Mouse (Mus musculus): ENCODE data around the gene Carmil1. TPM values are rescaled to one million over a fixed set of nuclear protein-coding genes. Genes with fewer than 3 reads are reported as not detected.

Carmil1 gene
- polyA plus RNA-seq, 1 experiment, result 4.4 TPM

DNA sequence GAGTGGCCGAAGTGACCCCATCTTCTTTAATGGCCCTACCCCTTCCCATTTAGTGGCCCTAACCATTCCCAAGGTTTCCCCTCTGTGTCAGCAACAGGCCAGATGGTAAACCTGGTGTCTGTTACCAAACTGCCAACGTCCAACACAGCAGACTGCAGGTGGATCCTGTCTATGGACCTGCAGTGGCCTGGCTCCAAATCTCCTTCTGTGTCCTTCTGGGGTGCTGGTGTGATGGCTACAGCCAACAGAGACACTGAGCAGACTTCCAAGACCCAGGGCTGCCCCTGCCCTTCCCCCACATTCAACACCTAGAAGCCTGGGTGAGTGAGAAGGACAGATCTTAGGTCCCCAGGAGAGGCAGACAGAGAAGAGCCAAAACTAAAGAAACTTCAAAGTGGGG is 93.6 kb downstream of the Carmil1 start:
- Histone ChIP-seq H3ac (ENCODE audit: control insufficient read depth, insufficient read length, low read depth) (no peak overlapping the region), H3K36me3 (ENCODE audit: control insufficient read depth, insufficient read depth) (no peaks in the 10 kb centered on the region), H3K79me2 (ENCODE audit: control insufficient read depth, insufficient read depth) (no peaks in the 10 kb centered on the region), H3K27me3 (ENCODE audit: control insufficient read depth, insufficient read depth, insufficient read length) (no peaks in the 10 kb centered on the region), H3K4me3 (ENCODE audit: insufficient read depth, poor library complexity, severe bottlenecking) (no peak overlapping the region), H3K79me3 (ENCODE audit: low read depth) (no peaks in the 10 kb centered on the region)
- TF ChIP-seq MAX (IDR thresholded peaks at IDR 0.05) (no peak), FOSL1 (IDR thresholded peaks at IDR 0.05; ENCODE audit: insufficient read depth, low read length, poor library complexity, severe bottlenecking) (no peak), MYOD1 (IDR thresholded peaks at IDR 0.05; ENCODE audit: control insufficient read depth, insufficient read length, low read depth) (no peak), CTCF (IDR thresholded peaks at IDR 0.05; ENCODE audit: control insufficient read depth, insufficient read depth, insufficient read length) (no peak), MYOG (IDR thresholded peaks at IDR 0.05; ENCODE audit: control insufficient read depth, extremely low read depth, insufficient read length) (no peak), USF1 (IDR thresholded peaks at IDR 0.05; ENCODE audit: low read depth) (no peak), CEBPB (IDR thresholded peaks at IDR 0.05; ENCODE audit: low read depth) (no peak)

DNA sequence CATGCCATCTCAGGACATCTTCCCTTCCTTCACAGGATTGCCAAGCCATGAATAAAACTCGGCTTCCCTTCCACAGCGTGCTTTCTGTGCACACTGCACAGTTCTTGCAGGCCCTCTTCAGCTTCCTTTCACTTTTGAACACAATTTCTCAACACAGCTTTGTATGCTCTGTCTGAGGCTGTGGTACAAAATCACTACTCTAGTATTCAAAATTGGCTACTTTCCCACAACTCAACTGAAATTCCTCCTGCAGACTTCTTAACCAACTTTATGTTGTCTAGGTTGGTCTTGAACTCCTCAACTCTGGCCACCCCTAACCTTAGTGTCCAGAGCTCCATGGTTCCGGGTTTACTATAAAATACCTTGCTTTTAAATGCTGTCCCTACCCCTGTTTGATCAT is 95.0 kb downstream of the Carmil1 start:
- H3K36me3 ChIP-seq (ENCODE audit: control insufficient read depth, insufficient read depth), result no peaks in the 10 kb centered on the region
- no peaks in the 10 kb centered on the region for H3K27me3 ChIP-seq (ENCODE audit: control insufficient read depth, insufficient read depth, insufficient read length)
- no peaks in the 10 kb centered on the region for H3K79me3 ChIP-seq (ENCODE audit: low read depth)
- H3ac ChIP-seq (ENCODE audit: control insufficient read depth, insufficient read length, low read depth), result no peak overlapping the region
- H3K4me3 ChIP-seq (ENCODE audit: insufficient read depth, poor library complexity, severe bottlenecking), result no peak overlapping the region
- no peaks in the 10 kb centered on the region for H3K79me2 ChIP-seq (ENCODE audit: control insufficient read depth, insufficient read depth)
- no peak for TF ChIP-seq MAX (IDR thresholded peaks at IDR 0.05)
- no peak for TF ChIP-seq MYOD1 (IDR thresholded peaks at IDR 0.05; ENCODE audit: control insufficient read depth, insufficient read length, low read depth)
- no peak for TF ChIP-seq FOSL1 (IDR thresholded peaks at IDR 0.05; ENCODE audit: insufficient read depth, low read length, poor library complexity, severe bottlenecking)
- no peak for TF ChIP-seq CTCF (IDR thresholded peaks at IDR 0.05; ENCODE audit: control insufficient read depth, insufficient read depth, insufficient read length)
- no peak for TF ChIP-seq MYOG (IDR thresholded peaks at IDR 0.05; ENCODE audit: control insufficient read depth, extremely low read depth, insufficient read length)
- no peak for TF ChIP-seq CEBPB (IDR thresholded peaks at IDR 0.05; ENCODE audit: low read depth)
- no peak for TF ChIP-seq USF1 (IDR thresholded peaks at IDR 0.05; ENCODE audit: low read depth)

DNA sequence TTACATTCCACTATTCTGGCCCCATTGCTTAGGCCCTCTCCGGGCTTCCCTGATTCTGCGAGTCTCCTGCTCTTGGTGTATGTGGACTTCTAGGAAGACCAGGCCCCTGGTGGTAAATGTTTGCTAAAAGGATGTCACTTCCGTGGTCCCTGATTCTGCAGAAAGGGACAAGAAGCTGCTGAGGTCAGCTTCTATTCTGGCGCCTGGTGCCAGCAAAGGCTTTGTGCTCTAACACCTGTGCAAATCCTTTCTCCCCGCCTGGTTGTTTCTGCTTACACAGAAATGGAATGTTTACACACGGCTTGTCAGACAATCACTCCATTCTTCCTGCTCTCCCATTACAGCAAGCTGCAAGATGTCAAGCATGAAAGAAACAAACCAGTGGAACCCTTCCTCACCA is 97.7 kb downstream of the Carmil1 start:
- Histone ChIP-seq H3K79me3 (ENCODE audit: low read depth) (no peaks in the 10 kb centered on the region), H3ac (ENCODE audit: control insufficient read depth, insufficient read length, low read depth) (no peak overlapping the region), H3K79me2 (ENCODE audit: control insufficient read depth, insufficient read depth) (no peaks in the 10 kb centered on the region), H3K27me3 (ENCODE audit: control insufficient read depth, insufficient read depth, insufficient read length) (no peaks in the 10 kb centered on the region), H3K4me3 (ENCODE audit: insufficient read depth, poor library complexity, severe bottlenecking) (no peak overlapping the region), H3K36me3 (ENCODE audit: control insufficient read depth, insufficient read depth) (no peaks in the 10 kb centered on the region)
- TF ChIP-seq MYOD1 (IDR thresholded peaks at IDR 0.05; ENCODE audit: control insufficient read depth, insufficient read length, low read depth) (no peak), FOSL1 (IDR thresholded peaks at IDR 0.05; ENCODE audit: insufficient read depth, low read length, poor library complexity, severe bottlenecking) (no peak)

DNA sequence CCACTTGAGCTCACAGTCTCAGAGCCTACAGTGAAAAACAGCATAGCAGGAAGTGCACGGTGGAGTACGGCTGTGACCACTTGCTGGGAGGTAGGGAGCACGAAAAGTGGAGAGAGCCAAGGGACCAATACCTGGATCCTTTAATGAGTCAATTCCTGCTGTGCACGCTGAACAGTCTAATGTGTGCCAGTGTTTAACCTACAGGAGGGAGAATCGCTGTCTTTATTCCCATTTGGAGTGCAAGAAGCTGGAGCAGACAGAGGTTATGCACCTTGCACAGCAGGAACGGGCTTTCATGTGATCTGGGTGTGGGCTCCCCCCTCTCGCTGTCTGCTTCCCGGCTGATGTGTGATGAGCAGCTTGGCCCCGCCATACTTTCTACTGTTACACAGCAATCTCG is 101.1 kb downstream of the Carmil1 start:
- no peaks in the 10 kb centered on the region for H3K27me3 ChIP-seq (ENCODE audit: control insufficient read depth, insufficient read depth, insufficient read length)
- no peak overlapping the region for H3ac ChIP-seq (ENCODE audit: control insufficient read depth, insufficient read length, low read depth)
- TF ChIP-seq FOSL1 (IDR thresholded peaks at IDR 0.05; ENCODE audit: insufficient read depth, low read length, poor library complexity, severe bottlenecking) (no peak), MYOG (IDR thresholded peaks at IDR 0.05; ENCODE audit: control insufficient read depth, extremely low read depth, insufficient read length) (no peak), MYOD1 (IDR thresholded peaks at IDR 0.05; ENCODE audit: control insufficient read depth, insufficient read length, low read depth) (no peak), USF1 (IDR thresholded peaks at IDR 0.05; ENCODE audit: low read depth) (no peak), MAX (IDR thresholded peaks at IDR 0.05) (no peak), CEBPB (IDR thresholded peaks at IDR 0.05; ENCODE audit: low read depth) (no peak)
- H3K79me3 ChIP-seq (ENCODE audit: low read depth), result no peaks in the 10 kb centered on the region
- no peaks in the 10 kb centered on the region for H3K79me2 ChIP-seq (ENCODE audit: control insufficient read depth, insufficient read depth)
- H3K36me3 ChIP-seq (ENCODE audit: control insufficient read depth, insufficient read depth), result no peaks in the 10 kb centered on the region
- H3K4me3 ChIP-seq (ENCODE audit: insufficient read depth, poor library complexity, severe bottlenecking), result no peak overlapping the region

DNA sequence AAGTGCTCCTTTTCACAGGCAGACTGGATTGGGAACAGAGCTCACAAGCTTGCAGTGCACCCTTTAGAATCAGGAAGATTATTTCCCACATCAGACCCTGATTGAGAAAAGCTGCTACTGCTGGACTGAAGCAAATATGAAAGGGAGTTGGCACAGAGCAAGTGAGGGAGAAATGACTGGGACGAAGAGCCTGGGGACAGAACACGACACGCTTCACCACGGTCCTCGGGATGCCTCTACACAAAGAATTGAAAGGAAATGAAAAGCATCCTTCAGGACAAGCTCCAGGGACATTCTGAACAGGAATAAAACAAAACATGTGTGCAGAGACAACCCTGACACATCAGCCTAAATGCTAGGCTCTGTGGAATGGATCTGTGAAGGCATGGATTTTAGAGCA is 103.0 kb downstream of the Carmil1 start:
- no peak for TF ChIP-seq MAX (IDR thresholded peaks at IDR 0.05)
- no peak for TF ChIP-seq MYOD1 (IDR thresholded peaks at IDR 0.05; ENCODE audit: control insufficient read depth, insufficient read length, low read depth)
- TF ChIP-seq USF1 (IDR thresholded peaks at IDR 0.05; ENCODE audit: low read depth), result no peak
- TF ChIP-seq MYOG (IDR thresholded peaks at IDR 0.05; ENCODE audit: control insufficient read depth, extremely low read depth, insufficient read length), result no peak
- no peak for TF ChIP-seq CTCF (IDR thresholded peaks at IDR 0.05; ENCODE audit: control insufficient read depth, insufficient read depth, insufficient read length)
- TF ChIP-seq FOSL1 (IDR thresholded peaks at IDR 0.05; ENCODE audit: insufficient read depth, low read length, poor library complexity, severe bottlenecking), result no peak
- TF ChIP-seq CEBPB (IDR thresholded peaks at IDR 0.05; ENCODE audit: low read depth), result no peak
- H3K79me2 ChIP-seq (ENCODE audit: control insufficient read depth, insufficient read depth), result no peaks in the 10 kb centered on the region
- H3K79me3 ChIP-seq (ENCODE audit: low read depth), result no peaks in the 10 kb centered on the region
- no peak overlapping the region for H3ac ChIP-seq (ENCODE audit: control insufficient read depth, insufficient read length, low read depth)
- H3K27me3 ChIP-seq (ENCODE audit: control insufficient read depth, insufficient read depth, insufficient read length), result no peaks in the 10 kb centered on the region
- no peaks in the 10 kb centered on the region for H3K36me3 ChIP-seq (ENCODE audit: control insufficient read depth, insufficient read depth)
- H3K4me3 ChIP-seq (ENCODE audit: insufficient read depth, poor library complexity, severe bottlenecking), result no peak overlapping the region

DNA sequence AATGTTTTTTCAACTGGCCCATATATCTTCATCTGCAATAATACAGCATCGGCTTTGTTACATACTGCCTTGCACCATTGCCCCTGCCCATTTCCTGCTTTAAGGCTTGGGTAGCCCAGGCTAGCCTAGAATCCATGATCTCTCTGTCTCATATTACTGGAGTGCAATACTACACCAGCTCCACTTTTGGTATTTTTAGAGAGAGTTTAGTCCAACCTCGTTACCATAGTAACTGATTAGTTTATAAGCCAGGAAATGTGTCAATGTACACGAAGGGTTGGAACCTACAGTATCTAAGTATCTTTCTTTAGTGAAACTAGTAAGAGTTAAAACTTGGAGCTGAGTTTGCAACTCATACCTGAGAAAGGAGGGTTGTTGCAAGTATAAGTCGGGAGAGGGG is 103.8 kb downstream of the Carmil1 start:
- no peak overlapping the region for H3K4me3 ChIP-seq (ENCODE audit: insufficient read depth, poor library complexity, severe bottlenecking)
- H3K27me3 ChIP-seq (ENCODE audit: control insufficient read depth, insufficient read depth, insufficient read length), result no peaks in the 10 kb centered on the region
- H3K79me2 ChIP-seq (ENCODE audit: control insufficient read depth, insufficient read depth), result no peaks in the 10 kb centered on the region
- no peaks in the 10 kb centered on the region for H3K36me3 ChIP-seq (ENCODE audit: control insufficient read depth, insufficient read depth)
- no peak overlapping the region for H3ac ChIP-seq (ENCODE audit: control insufficient read depth, insufficient read length, low read depth)
- no peaks in the 10 kb centered on the region for H3K79me3 ChIP-seq (ENCODE audit: low read depth)
- TF ChIP-seq CEBPB (IDR thresholded peaks at IDR 0.05; ENCODE audit: low read depth) (no peak), CTCF (IDR thresholded peaks at IDR 0.05; ENCODE audit: control insufficient read depth, insufficient read depth, insufficient read length) (no peak), USF1 (IDR thresholded peaks at IDR 0.05; ENCODE audit: low read depth) (no peak), MYOG (IDR thresholded peaks at IDR 0.05; ENCODE audit: control insufficient read depth, extremely low read depth, insufficient read length) (no peak), MYOD1 (IDR thresholded peaks at IDR 0.05; ENCODE audit: control insufficient read depth, insufficient read length, low read depth) (no peak), MAX (IDR thresholded peaks at IDR 0.05) (no peak), FOSL1 (IDR thresholded peaks at IDR 0.05; ENCODE audit: insufficient read depth, low read length, poor library complexity, severe bottlenecking) (no peak)
